Mouse (Mus musculus): ENCODE data around the gene Stk25.

DNA sequence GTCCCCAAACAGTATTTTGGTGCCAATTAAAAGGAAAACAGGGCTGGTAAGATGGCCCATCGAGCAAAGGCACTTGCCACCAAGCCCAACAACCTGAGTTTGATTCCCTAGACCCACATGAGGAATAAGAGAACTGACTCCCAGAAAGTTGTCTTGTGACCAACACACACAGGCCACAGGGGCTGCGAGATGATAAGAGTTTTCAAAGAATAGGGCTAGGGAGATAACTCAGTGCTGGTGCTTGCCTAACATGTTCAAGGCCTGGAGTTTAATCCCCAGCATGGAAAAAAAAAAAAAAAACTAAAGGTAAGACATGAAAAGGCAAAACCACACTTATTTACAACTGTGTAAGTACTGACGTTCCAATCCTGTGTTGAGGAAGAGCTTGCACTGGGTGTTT lies 27.7 kb downstream of the Stk25 start:
- TF ChIP-seq GATA1 (IDR thresholded peaks at IDR 0.05; ENCODE audit: low read length) (no peak), TAL1 (IDR thresholded peaks at IDR 0.05; ENCODE audit: low read length) (no peak)
